Mouse (Mus musculus): ENCODE results near the gene Ada. TPM values are rescaled to one million over a fixed set of nuclear protein-coding genes. Genes with fewer than 3 reads are reported as not detected.

The Ada gene
- polyA plus RNA-seq, 1 experiment from 2014 or later = 6.9 TPM

DNA sequence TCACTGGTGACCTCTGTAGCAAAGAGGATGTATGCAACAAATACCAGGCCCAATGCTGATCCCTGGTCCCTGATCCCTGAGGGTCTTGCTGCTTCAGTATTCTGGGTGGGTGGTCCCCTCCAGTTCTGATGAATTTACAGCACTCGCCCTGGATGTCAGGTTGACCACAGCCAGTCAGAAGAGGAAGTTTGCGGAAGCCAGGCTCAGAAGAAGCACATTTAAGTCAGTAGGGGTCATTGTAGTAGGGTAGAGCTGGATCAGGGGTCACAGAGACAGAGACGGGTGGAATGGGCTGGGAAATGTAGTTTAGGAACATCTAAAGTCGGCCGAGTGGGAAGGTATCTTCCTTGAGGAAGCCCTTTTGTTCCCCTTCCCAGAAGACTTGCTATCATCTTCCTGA lies 4.2 kb upstream of the Ada start:
- peaks cover 16% of the 10 kb centered on the region; the same call in 1 of the 2 replicates for H3K4me1 ChIP-seq (ENCODE audit: control insufficient read depth, insufficient read depth, low read length)
- no peak overlapping the region for H3K4me2 ChIP-seq (replicated peaks; ENCODE audit: low read depth, low read length)
- WGBS = 60% methylated on average over 5 of the region's 5 CpGs
- H3K4me3 ChIP-seq (ENCODE audit: low read depth, low read length) = no peak overlapping the region
- H3K27me3 ChIP-seq (ENCODE audit: control insufficient read depth, insufficient read depth, low read length) = no peaks in the 10 kb centered on the region
- H3K36me3 ChIP-seq (ENCODE audit: control insufficient read depth, insufficient read depth, low read length) = no peaks in the 10 kb centered on the region
- H3K9ac ChIP-seq (replicated peaks; ENCODE audit: low read depth, low read length) = no peak overlapping the region
- no peak overlapping the region for H3K27ac ChIP-seq (ENCODE audit: low read length)
- H3K9me3 ChIP-seq (ENCODE audit: control insufficient read depth, low read depth, low read length) = no peaks in the 10 kb centered on the region
- ATAC-seq (ENCODE audit: insufficient number of reproducible peaks, insufficient read depth, low FRiP score, low read depth) = no peak

DNA sequence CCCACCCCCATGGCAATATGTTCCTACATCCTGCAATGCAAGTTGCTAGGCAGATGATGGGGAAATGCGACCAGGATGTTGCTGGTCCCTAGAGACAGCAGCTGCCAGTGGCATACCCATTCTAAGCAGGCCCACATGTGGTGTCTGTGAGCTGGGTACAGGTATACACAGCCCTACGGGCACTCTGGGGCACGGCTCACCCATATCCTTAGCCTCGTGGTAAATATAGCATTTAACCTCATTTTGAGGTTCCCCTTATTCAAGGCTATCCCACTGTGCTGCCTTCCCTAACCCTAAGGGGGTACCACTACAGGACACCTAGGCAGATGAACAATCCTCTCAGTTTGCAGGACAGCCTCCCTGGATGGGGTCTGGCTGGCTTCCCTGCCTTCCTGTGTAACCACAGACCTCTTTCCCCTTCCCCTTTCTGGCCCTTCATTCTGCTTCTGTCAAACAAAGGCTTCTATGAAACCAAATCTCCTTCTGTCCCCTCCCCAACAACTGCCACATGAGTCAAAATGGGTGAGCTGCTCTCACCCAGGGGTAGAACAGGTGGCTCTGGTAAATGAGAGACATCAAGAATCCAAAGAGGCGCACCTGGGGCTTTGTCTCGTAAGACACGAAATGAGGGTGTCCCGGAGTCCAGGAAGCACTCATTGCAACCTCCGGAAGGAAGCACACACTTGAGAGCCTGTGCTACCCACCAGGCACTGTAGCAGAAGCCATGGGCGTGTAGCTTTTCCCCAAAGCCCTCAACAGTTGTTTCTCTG lies 5.1 kb downstream of the Ada start:
- H3K27ac ChIP-seq (ENCODE audit: low read length) = no peak overlapping the region
- H3K36me3 ChIP-seq (ENCODE audit: control insufficient read depth, insufficient read depth, low read length) = no peaks in the 10 kb centered on the region
- WGBS = 71% methylated on average over 10 of the region's 10 CpGs
- no peak for ATAC-seq (ENCODE audit: insufficient number of reproducible peaks, insufficient read depth, low FRiP score, low read depth)
- no peak overlapping the region for H3K4me2 ChIP-seq (replicated peaks; ENCODE audit: low read depth, low read length)
- H3K4me1 ChIP-seq (ENCODE audit: control insufficient read depth, insufficient read depth, low read length) = 0 out of 2 replicates have a peak, but pooled peaks cover 6% of the 10 kb centered on the region
- no peak overlapping the region for H3K4me3 ChIP-seq (ENCODE audit: low read depth, low read length)
- no peak overlapping the region for H3K9ac ChIP-seq (replicated peaks; ENCODE audit: low read depth, low read length)
- no peaks in the 10 kb centered on the region for H3K9me3 ChIP-seq (ENCODE audit: control insufficient read depth, low read depth, low read length)
- peaks cover 2% of the 10 kb centered on the region; the same call in 1 of the 2 replicates for H3K27me3 ChIP-seq (ENCODE audit: control insufficient read depth, insufficient read depth, low read length)

DNA sequence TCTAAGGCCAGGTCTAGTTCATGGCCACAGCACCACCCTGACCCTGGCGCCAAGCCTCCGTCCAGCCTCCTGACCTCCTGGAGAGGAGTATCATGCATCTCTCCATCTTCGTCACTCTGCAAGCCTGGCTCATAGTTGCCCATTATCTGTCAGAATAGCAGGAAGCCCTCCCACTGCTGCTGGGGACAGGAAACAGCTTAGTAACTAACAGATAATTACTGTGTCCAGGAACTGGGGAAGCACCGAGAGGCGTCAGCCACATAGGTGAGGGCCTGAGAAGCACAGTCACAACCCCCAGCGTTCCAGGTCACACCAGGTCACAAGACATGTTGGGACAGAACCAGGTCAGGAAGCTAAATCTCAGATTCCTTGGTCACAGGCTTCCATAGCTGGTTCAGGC lies 6.7 kb downstream of the Ada start:
- no peaks in the 10 kb centered on the region for H3K9me3 ChIP-seq (ENCODE audit: control insufficient read depth, low read depth, low read length)
- no peak for ATAC-seq (ENCODE audit: insufficient number of reproducible peaks, insufficient read depth, low FRiP score, low read depth)
- H3K4me3 ChIP-seq (ENCODE audit: low read depth, low read length) = no peak overlapping the region
- H3K27ac ChIP-seq (ENCODE audit: low read length) = no peak overlapping the region
- WGBS = 53% methylated on average over 6 of the region's 6 CpGs
- no peak overlapping the region for H3K9ac ChIP-seq (replicated peaks; ENCODE audit: low read depth, low read length)
- H3K4me2 ChIP-seq (replicated peaks; ENCODE audit: low read depth, low read length) = no peak overlapping the region
- H3K36me3 ChIP-seq (ENCODE audit: control insufficient read depth, insufficient read depth, low read length) = no peaks in the 10 kb centered on the region
- H3K27me3 ChIP-seq (ENCODE audit: control insufficient read depth, insufficient read depth, low read length) = no peaks in the 10 kb centered on the region
- no peaks in the 10 kb centered on the region for H3K4me1 ChIP-seq (ENCODE audit: control insufficient read depth, insufficient read depth, low read length)

DNA sequence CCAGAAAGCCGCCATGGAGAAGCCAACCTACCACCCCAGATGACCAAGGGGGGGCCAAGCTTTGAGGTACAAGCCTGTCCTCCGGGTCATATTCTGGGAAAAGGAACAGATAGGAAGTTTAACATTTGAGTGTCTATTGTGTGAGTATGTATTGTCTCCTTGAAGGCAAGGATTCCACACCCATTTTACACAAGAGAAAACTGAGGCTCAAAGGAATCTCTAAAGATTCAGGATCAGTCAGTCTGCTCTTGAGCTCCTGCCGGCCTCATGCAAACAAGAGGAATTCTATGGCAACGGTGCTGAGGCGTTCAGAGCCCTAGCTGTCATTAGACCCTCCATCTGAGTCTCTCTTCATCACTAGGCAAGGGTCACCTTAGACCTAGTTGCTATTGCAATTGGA lies 7.4 kb downstream of the Ada start:
- no peaks in the 10 kb centered on the region for H3K36me3 ChIP-seq (ENCODE audit: control insufficient read depth, insufficient read depth, low read length)
- H3K27me3 ChIP-seq (ENCODE audit: control insufficient read depth, insufficient read depth, low read length) = no peaks in the 10 kb centered on the region
- H3K4me1 ChIP-seq (ENCODE audit: control insufficient read depth, insufficient read depth, low read length) = no peaks in the 10 kb centered on the region
- no peaks in the 10 kb centered on the region for H3K9me3 ChIP-seq (ENCODE audit: control insufficient read depth, low read depth, low read length)
- no peak overlapping the region for H3K27ac ChIP-seq (ENCODE audit: low read length)
- 69% methylated on average over 5 of the region's 5 CpGs for WGBS
- H3K4me3 ChIP-seq (ENCODE audit: low read depth, low read length) = no peak overlapping the region
- ATAC-seq (ENCODE audit: insufficient number of reproducible peaks, insufficient read depth, low FRiP score, low read depth) = no peak
- no peak overlapping the region for H3K4me2 ChIP-seq (replicated peaks; ENCODE audit: low read depth, low read length)
- H3K9ac ChIP-seq (replicated peaks; ENCODE audit: low read depth, low read length) = no peak overlapping the region

DNA sequence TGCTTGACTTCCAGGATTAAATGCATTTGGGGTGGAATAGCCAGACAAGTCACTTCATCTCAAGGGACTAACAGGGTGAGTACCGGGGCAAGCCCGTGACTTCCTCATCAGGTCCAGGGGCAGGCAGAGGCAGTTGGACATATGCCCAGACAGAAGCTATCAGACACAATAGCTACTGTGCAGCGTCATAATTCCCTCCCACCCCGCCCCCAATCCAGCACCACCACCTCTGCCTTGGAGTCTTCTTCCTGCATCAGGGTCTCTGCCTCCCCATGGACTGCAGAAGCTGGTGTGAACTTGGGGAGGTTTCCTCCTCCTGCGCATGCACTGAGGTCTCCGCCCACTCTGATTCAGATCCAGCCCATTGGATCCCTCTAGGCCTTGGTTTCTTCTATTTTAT lies 14.1 kb downstream of the Ada start:
- no peak overlapping the region for H3K9ac ChIP-seq (replicated peaks; ENCODE audit: low read depth, low read length)
- ATAC-seq (ENCODE audit: insufficient number of reproducible peaks, insufficient read depth, low FRiP score, low read depth) = no peak
- H3K4me3 ChIP-seq (ENCODE audit: low read depth, low read length) = no peak overlapping the region
- H3K27ac ChIP-seq (ENCODE audit: low read length) = no peak overlapping the region
- WGBS = 57% methylated on average over 6 of the region's 6 CpGs
- no peaks in the 10 kb centered on the region for H3K4me1 ChIP-seq (ENCODE audit: control insufficient read depth, insufficient read depth, low read length)
- no peak overlapping the region for H3K4me2 ChIP-seq (replicated peaks; ENCODE audit: low read depth, low read length)
- H3K27me3 ChIP-seq (ENCODE audit: control insufficient read depth, insufficient read depth, low read length) = no peaks in the 10 kb centered on the region
- no peaks in the 10 kb centered on the region for H3K9me3 ChIP-seq (ENCODE audit: control insufficient read depth, low read depth, low read length)
- no peaks in the 10 kb centered on the region for H3K36me3 ChIP-seq (ENCODE audit: control insufficient read depth, insufficient read depth, low read length)

DNA sequence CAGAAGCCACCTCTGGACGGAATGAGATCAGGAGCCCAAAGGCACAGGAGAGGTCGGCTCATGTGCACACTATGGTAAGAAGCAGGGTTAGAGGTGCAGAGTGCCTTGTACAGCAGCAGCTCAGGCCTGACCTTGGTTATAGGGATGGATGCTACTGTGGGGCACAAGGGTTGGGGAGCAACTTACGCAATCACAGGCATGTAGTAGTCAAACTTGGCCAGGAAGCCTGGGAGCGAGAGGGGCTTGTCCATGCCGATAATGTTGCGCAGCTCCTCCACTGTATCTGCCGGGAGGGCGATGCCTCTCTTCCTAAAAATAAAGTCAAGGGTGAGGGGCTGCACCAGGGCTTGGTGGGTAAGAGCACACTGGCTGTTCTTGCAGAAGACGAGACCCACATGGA lies 14.9 kb downstream of the Ada start:
- no peak for ATAC-seq (ENCODE audit: insufficient number of reproducible peaks, insufficient read depth, low FRiP score, low read depth)
- no peaks in the 10 kb centered on the region for H3K27me3 ChIP-seq (ENCODE audit: control insufficient read depth, insufficient read depth, low read length)
- no peak overlapping the region for H3K4me3 ChIP-seq (ENCODE audit: low read depth, low read length)
- no peaks in the 10 kb centered on the region for H3K36me3 ChIP-seq (ENCODE audit: control insufficient read depth, insufficient read depth, low read length)
- no peak overlapping the region for H3K27ac ChIP-seq (ENCODE audit: low read length)
- no peaks in the 10 kb centered on the region for H3K9me3 ChIP-seq (ENCODE audit: control insufficient read depth, low read depth, low read length)
- H3K4me2 ChIP-seq (replicated peaks; ENCODE audit: low read depth, low read length) = no peak overlapping the region
- no peaks in the 10 kb centered on the region for H3K4me1 ChIP-seq (ENCODE audit: control insufficient read depth, insufficient read depth, low read length)
- H3K9ac ChIP-seq (replicated peaks; ENCODE audit: low read depth, low read length) = no peak overlapping the region
- WGBS = 89% methylated on average over 9 of the region's 9 CpGs

DNA sequence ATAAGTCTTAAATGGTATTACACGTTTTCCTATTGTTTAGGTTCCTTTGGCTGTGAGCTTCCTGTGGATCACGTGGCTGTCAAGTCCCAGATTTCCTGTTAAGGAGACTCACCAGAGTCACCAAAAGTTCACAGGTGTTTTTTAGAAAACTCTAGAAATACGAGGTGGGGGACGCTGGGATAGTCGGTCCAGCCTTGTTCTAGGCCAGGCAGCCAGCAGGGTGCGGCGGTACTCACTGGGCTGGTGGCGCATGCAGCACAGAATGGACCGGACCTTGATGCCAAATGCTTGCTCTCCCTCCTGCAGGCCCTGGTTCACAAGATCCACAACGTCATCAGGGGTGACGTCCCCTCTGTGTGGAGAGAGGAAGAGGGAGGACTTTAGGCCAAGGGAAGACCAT lies 18.0 kb downstream of the Ada start:
- Histone ChIP-seq H3K4me3 (ENCODE audit: low read depth, low read length) (no peak overlapping the region), H3K27me3 (ENCODE audit: control insufficient read depth, insufficient read depth, low read length) (no peaks in the 10 kb centered on the region), H3K9me3 (ENCODE audit: control insufficient read depth, low read depth, low read length) (no peaks in the 10 kb centered on the region), H3K4me2 (replicated peaks; ENCODE audit: low read depth, low read length) (no peak overlapping the region), H3K36me3 (ENCODE audit: control insufficient read depth, insufficient read depth, low read length) (no peaks in the 10 kb centered on the region), H3K4me1 (ENCODE audit: control insufficient read depth, insufficient read depth, low read length) (no peaks in the 10 kb centered on the region), H3K27ac (ENCODE audit: low read length) (no peak overlapping the region), H3K9ac (replicated peaks; ENCODE audit: low read depth, low read length) (no peak overlapping the region)
- no peak for ATAC-seq (ENCODE audit: insufficient number of reproducible peaks, insufficient read depth, low FRiP score, low read depth)
- 80% methylated on average over 11 of the region's 11 CpGs for WGBS

DNA sequence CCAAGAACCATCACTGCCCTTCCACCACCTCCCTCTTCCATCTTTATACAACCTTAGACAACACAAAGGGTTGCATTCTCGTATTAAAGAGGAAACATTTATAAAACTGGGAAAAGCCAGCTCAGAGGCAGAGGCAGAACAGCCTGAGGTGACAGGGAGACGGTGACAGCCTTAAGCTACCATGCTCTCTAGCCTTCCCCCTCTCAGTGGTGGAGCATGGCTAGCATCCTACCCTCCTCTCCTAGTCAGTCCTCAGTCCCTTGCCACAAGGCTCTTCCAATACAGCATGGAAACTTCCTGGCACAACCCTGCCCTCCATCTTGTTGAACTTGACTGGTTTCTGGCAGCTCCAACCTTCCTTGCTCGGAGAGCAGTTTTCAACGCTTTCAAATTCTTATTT lies 21.7 kb downstream of the Ada start:
- Histone ChIP-seq H3K4me2 (replicated peaks; ENCODE audit: low read depth, low read length) (no peak overlapping the region), H3K4me1 (ENCODE audit: control insufficient read depth, insufficient read depth, low read length) (no peaks in the 10 kb centered on the region), H3K4me3 (ENCODE audit: low read depth, low read length) (no peak overlapping the region), H3K27ac (ENCODE audit: low read length) (no peak overlapping the region), H3K36me3 (ENCODE audit: control insufficient read depth, insufficient read depth, low read length) (0 out of 2 replicates have a peak, but pooled peaks cover 3% of the 10 kb centered on the region), H3K27me3 (ENCODE audit: control insufficient read depth, insufficient read depth, low read length) (no peaks in the 10 kb centered on the region), H3K9ac (replicated peaks; ENCODE audit: low read depth, low read length) (no peak overlapping the region), H3K9me3 (ENCODE audit: control insufficient read depth, low read depth, low read length) (no peaks in the 10 kb centered on the region)
- ATAC-seq (ENCODE audit: insufficient number of reproducible peaks, insufficient read depth, low FRiP score, low read depth) = no peak
- 76% methylated on average over 4 of the region's 4 CpGs for WGBS

All from stomach, embryonic 14.5 days (tissue).